Mouse (Mus musculus) embryonic stem cell, embryonic (primary cell): Measurements from ENCODE around the gene Apoa1.

Source experiments
- CTCF ChIA-PET, 4 experiments: fragments of 300-600 bp in 2 of 4; fragments of 350-600 bp in 2 of 4; sonication (Branson Sonifier 250); formaldehyde crosslinking; loops; one replicate each; lab custom pipeline; 2022; ENCODE audit warnings: inconsistent platforms in 2 of 4; lab: Charles Lee
- POLR2A ChIA-PET, 4 experiments: fragments of 300-600 bp in 2 of 4; fragments of 350-600 bp in 2 of 4; sonication (Branson Sonifier 250); formaldehyde crosslinking; loops; one replicate each; lab custom pipeline; 2022; ENCODE audit warnings: antibody characterized with exemption in 4 of 4, inconsistent platforms in 1 of 4; lab: Charles Lee

Gene Apoa1

GRCm38 (mm10) chr9:46228491-46228890, at the start of gene Apoa1:
Apoa1 (plus strand) TSS chr9:46228580.
- CTCF ChIA-PET, result interaction anchor here (0.7 to 5.1 kb wide), 14 partner anchors 9 to 292 kb away, joined by 3 to 34 read pairs (median 4); no protein-coding TSS in a partner anchor
- POLR2A ChIA-PET, result interaction anchor here in 3 of 4 experiments (0.7 to 3.3 kb wide), 6 partner anchors 10 to 110 kb away, joined by 3 to 17 read pairs (median 4); no protein-coding TSS in a partner anchor

GRCm38 (mm10) chr9:46178595-46178994, 49.8 kb upstream of the Apoa1 start:
- POLR2A ChIA-PET, result interaction anchor here in 2 of 4 experiments (0.9 to 1.4 kb wide), 7 partner anchors 10 to 273 kb away, joined by 3 to 4 read pairs (median 3); partner anchors contain the start of genes Pafah1b2 (in 1 of the 2), Pcsk7 (in 1 of the 2) and Sik3 (in 1 of the 2)

GRCm38 (mm10) chr9:46181297-46181696, 47.1 kb upstream of the Apoa1 start:
- POLR2A ChIA-PET, result interaction anchor here in 1 of 4 experiments (1.7 kb wide), 1 partner anchor 48 kb away, joined by 3 read pairs; no protein-coding TSS in a partner anchor
- CTCF ChIA-PET, result interaction anchor here in 1 of 4 experiments (1.0 kb wide), 1 partner anchor 8 kb away, joined by 4 read pairs; no protein-coding TSS in a partner anchor

More at GRCm38 (mm10) chr9:46178595-46178994, 49.8 kb upstream of the Apoa1 start:
- CTCF ChIA-PET, result interaction anchor here in 2 of 4 experiments (0.5 to 2.0 kb wide), 3 partner anchors 51 to 537 kb away, joined by 3 to 6 read pairs (median 4); partner anchors contain the start of genes Pafah1b2 (in 1 of the 2) and Sik3 (in 1 of the 2)

- ChIA-PET CTCF (interaction anchor here (0.5 to 3.3 kb wide), 51 partner anchors 8 to 184 kb away, joined by 3 to 34 read pairs (median 5); partner anchors contain the start of genes Pafah1b2 (in 3 of the 4), Sik3 (in 3 of the 4), Apoa1 (in 1 of the 4) and Apoa5 (in 1 of the 4)), POLR2A (interaction anchor here in 2 of 4 experiments (0.9 to 2.3 kb wide), 5 partner anchors 9 to 172 kb away, joined by 4 to 10 read pairs (median 5); partner anchors contain the start of genes Pafah1b2 (in 1 of the 2) and Sik3 (in 1 of the 2))
These were observed 43.8 kb upstream of the Apoa1 start for GRCm38 (mm10) chr9:46184542-46184941.

GRCm38 (mm10) chr9:46185191-46185590, 43.2 kb upstream of the Apoa1 start:
- ChIA-PET POLR2A (interaction anchor here in 2 of 4 experiments (0.8 to 2.3 kb wide), 11 partner anchors 9 to 218 kb away, joined by 3 to 10 read pairs (median 4); partner anchors contain the start of genes Pafah1b2 (in 2 of the 2) and Sik3 (in 2 of the 2)), CTCF (interaction anchor here (0.5 to 3.3 kb wide), 79 partner anchors 9 to 501 kb away, joined by 3 to 34 read pairs (median 4); partner anchors contain the start of genes Pafah1b2 (in 3 of the 4), Sik3 (in 3 of the 4), Apoa1 (in 1 of the 4) and Apoa5 (in 1 of the 4))

- POLR2A ChIA-PET, result interaction anchor here in 2 of 4 experiments (1.2 to 2.3 kb wide), 4 partner anchors 13 to 174 kb away, joined by 3 to 10 read pairs (median 6); partner anchors contain the start of genes Pafah1b2 (in 1 of the 2) and Sik3 (in 1 of the 2)
- CTCF ChIA-PET, result interaction anchor here in 3 of 4 experiments (0.6 to 3.3 kb wide), 19 partner anchors 10 to 191 kb away, joined by 3 to 34 read pairs (median 5); partner anchors contain the start of genes Pafah1b2 (in 2 of the 3), Sik3 (in 2 of the 3), Apoa1 (in 1 of the 3) and Apoa5 (in 1 of the 3)
These were observed 42.0 kb upstream of the Apoa1 start for GRCm38 (mm10) chr9:46186387-46186786.

- ChIA-PET POLR2A (interaction anchor here in 3 of 4 experiments (0.5 to 1.7 kb wide), 7 partner anchors 9 to 213 kb away, joined by 3 to 4 read pairs (median 3); no protein-coding TSS in a partner anchor), CTCF (interaction anchor here in 2 of 4 experiments (0.6 to 1.5 kb wide), 4 partner anchors 42 to 1498 kb away, joined by 3 to 8 read pairs (median 4); partner anchors contain the start of genes Pafah1b2 (in 1 of the 2) and Sik3 (in 1 of the 2))
These were observed 40.0 kb upstream of the Apoa1 start for GRCm38 (mm10) chr9:46188370-46188769.

- POLR2A ChIA-PET, result interaction anchor here in 3 of 4 experiments (0.5 to 1.7 kb wide), 9 partner anchors 10 to 214 kb away, joined by 3 to 10 read pairs (median 3); no protein-coding TSS in a partner anchor
These were observed 39.4 kb upstream of the Apoa1 start for GRCm38 (mm10) chr9:46188956-46189355.

GRCm38 (mm10) chr9:46189381-46189780, 39.0 kb upstream of the Apoa1 start:
- CTCF ChIA-PET, result interaction anchor here in 3 of 4 experiments (0.6 to 1.5 kb wide), 10 partner anchors 9 to 251 kb away, joined by 3 to 8 read pairs (median 4); partner anchors contain the start of genes Bud13 (in 1 of the 3), Pafah1b2 (in 1 of the 3) and Sik3 (in 1 of the 3)

More at GRCm38 (mm10) chr9:46188956-46189355, 39.4 kb upstream of the Apoa1 start:
- CTCF ChIA-PET, result interaction anchor here in 3 of 4 experiments (0.6 to 1.5 kb wide), 5 partner anchors 8 to 201 kb away, joined by 3 to 8 read pairs (median 5); partner anchors contain the start of genes Bud13 (in 1 of the 3), Pafah1b2 (in 1 of the 3) and Sik3 (in 1 of the 3)

GRCm38 (mm10) chr9:46191234-46191633, 37.1 kb upstream of the Apoa1 start:
- POLR2A ChIA-PET, result interaction anchor here in 1 of 4 experiments (0.7 kb wide), 1 partner anchor 234 kb away, joined by 3 read pairs; no protein-coding TSS in a partner anchor
- CTCF ChIA-PET, result interaction anchor here in 3 of 4 experiments (0.5 to 1.2 kb wide), 13 partner anchors 8 to 357 kb away, joined by 3 to 7 read pairs (median 3); partner anchors contain the start of genes Pafah1b2 (in 1 of the 3) and Sik3 (in 1 of the 3)

More at GRCm38 (mm10) chr9:46189381-46189780, 39.0 kb upstream of the Apoa1 start:
- POLR2A ChIA-PET, result interaction anchor here (0.7 to 1.3 kb wide), 7 partner anchors 10 to 180 kb away, joined by 3 to 10 read pairs (median 4); no protein-coding TSS in a partner anchor

GRCm38 (mm10) chr9:46191644-46192043, 36.7 kb upstream of the Apoa1 start:
- CTCF ChIA-PET, result interaction anchor here (0.5 to 1.0 kb wide), 16 partner anchors 8 to 358 kb away, joined by 3 to 7 read pairs (median 3); partner anchors contain the start of genes Pafah1b2 (in 1 of the 4) and Sik3 (in 1 of the 4)
- POLR2A ChIA-PET, result interaction anchor here in 1 of 4 experiments (0.7 to 1.0 kb wide), 2 partner anchors 177 to 234 kb away, joined by 3 read pairs; no protein-coding TSS in a partner anchor

GRCm38 (mm10) chr9:46192642-46193041, 35.7 kb upstream of the Apoa1 start:
- ChIA-PET CTCF (interaction anchor here in 1 of 4 experiments (0.5 to 0.6 kb wide), 2 partner anchors 63 to 184 kb away, joined by 4 to 5 read pairs; no protein-coding TSS in a partner anchor), POLR2A (interaction anchor here in 1 of 4 experiments (1.0 to 1.6 kb wide), 2 partner anchors 37 to 178 kb away, joined by 3 to 5 read pairs; no protein-coding TSS in a partner anchor)

- ChIA-PET CTCF (interaction anchor here in 3 of 4 experiments (0.7 to 2.0 kb wide), 5 partner anchors 9 to 183 kb away, joined by 3 to 7 read pairs (median 4); partner anchors contain the start of genes Pafah1b2 (in 1 of the 3) and Sik3 (in 1 of the 3)), POLR2A (interaction anchor here in 1 of 4 experiments (0.9 to 1.5 kb wide), 2 partner anchors 10 to 19 kb away, joined by 3 read pairs; no protein-coding TSS in a partner anchor)
These were observed 33.6 kb upstream of the Apoa1 start for GRCm38 (mm10) chr9:46194809-46195208.

GRCm38 (mm10) chr9:46196699-46197169, 31.6 kb upstream of the Apoa1 start:
- CTCF ChIA-PET, result interaction anchor here in 1 of 4 experiments (1.0 to 1.4 kb wide), 2 partner anchors 11 to 33 kb away, joined by 3 read pairs; no protein-coding TSS in a partner anchor
- POLR2A ChIA-PET, result interaction anchor here in 1 of 4 experiments (0.5 kb wide), 1 partner anchor 211 kb away, joined by 3 read pairs; no protein-coding TSS in a partner anchor

- CTCF ChIA-PET, result interaction anchor here in 3 of 4 experiments (0.7 to 2.5 kb wide), 3 partner anchors 13 to 48 kb away, joined by 3 to 11 read pairs (median 10); no protein-coding TSS in a partner anchor
- POLR2A ChIA-PET, result interaction anchor here in 1 of 4 experiments (1.4 kb wide), 1 partner anchor 43 kb away, joined by 3 read pairs; no protein-coding TSS in a partner anchor
These were observed 29.9 kb upstream of the Apoa1 start for GRCm38 (mm10) chr9:46198461-46198860.

GRCm38 (mm10) chr9:46198936-46199335, 29.4 kb upstream of the Apoa1 start:
- CTCF ChIA-PET, result interaction anchor here in 3 of 4 experiments (0.7 to 2.5 kb wide), 4 partner anchors 13 to 48 kb away, joined by 3 to 11 read pairs (median 6); no protein-coding TSS in a partner anchor

More at GRCm38 (mm10) chr9:46198936-46199335, 29.4 kb upstream of the Apoa1 start:
- POLR2A ChIA-PET, result interaction anchor here in 1 of 4 experiments (1.1 to 1.4 kb wide), 3 partner anchors 12 to 43 kb away, joined by 3 to 4 read pairs (median 3); no protein-coding TSS in a partner anchor
